In genomic region chrX:22195625-22196024, GRCm38 (mm10) we compare ENCODE assay signal across 35 mouse cellular contexts.
"Had no signal": no experiment of that assay in that cellular context is flagged by ENCODE, and none has a peak within 500 bp of the region (broad histone marks: within the 10 kb centered on the region; RNA-seq: fewer than 3 reads in every experiment).

No protein-coding gene starts in this region.

- H3K36me3 ChIP-seq: heart, embryonic 10.5 days; heart, embryonic 12.5 days; heart, embryonic 13.5 days; heart, embryonic 15.5 days; hindbrain, embryonic 10.5 days; hindbrain, embryonic 12.5 days; hindbrain, embryonic 13.5 days; hindbrain, embryonic 15.5 days; intestine, embryonic 15.5 days; kidney, embryonic 15.5 days had no signal

- H3K27me3 ChIP-seq: heart, embryonic 12.5 days; heart, embryonic 13.5 days; heart, embryonic 15.5 days; hindbrain, embryonic 12.5 days; hindbrain, embryonic 13.5 days; hindbrain, embryonic 15.5 days; intestine, embryonic 15.5 days; kidney, embryonic 15.5 days had no signal

- H3K27ac ChIP-seq: heart, embryonic 10.5 days; heart, embryonic 13.5 days; heart, embryonic 15.5 days; hindbrain, embryonic 10.5 days; hindbrain, embryonic 12.5 days; hindbrain, embryonic 13.5 days; hindbrain, embryonic 14.5 days; hindbrain, embryonic 15.5 days; hindbrain, postnatal 0 days; intestine, embryonic 15.5 days; kidney, embryonic 15.5 days; kidney, postnatal 0 days; layer of hippocampus, adult 2 months had no signal

- H3K9me3 ChIP-seq: heart, embryonic 10.5 days; heart, embryonic 12.5 days; heart, embryonic 13.5 days; heart, embryonic 15.5 days; hindbrain, embryonic 10.5 days; hindbrain, embryonic 12.5 days; hindbrain, embryonic 13.5 days; hindbrain, embryonic 15.5 days; intestine, embryonic 15.5 days; kidney, embryonic 15.5 days had no signal

- H3K4me2 ChIP-seq: heart, embryonic 11.5 days; heart, embryonic 12.5 days; heart, embryonic 13.5 days; heart, embryonic 15.5 days; hindbrain, embryonic 12.5 days; hindbrain, embryonic 13.5 days; hindbrain, embryonic 14.5 days; hindbrain, embryonic 15.5 days; intestine, embryonic 15.5 days; kidney, embryonic 15.5 days had no signal

- DNase-seq: heart, postnatal 10 days; heart, postnatal 14 days; heart, postnatal 36 days; heart, postnatal 4 days; kidney, adult 11 months; kidney, adult 18-20 months; kidney, adult 2 months; kidney, adult 8-10 months; kidney, adult 9 months; kidney, postnatal 10 days; kidney, postnatal 14 days; kidney, postnatal 25 days; kidney, postnatal 36 days; kidney, postnatal 4 days; layer of hippocampus, adult 9-11 months; layer of hippocampus, postnatal 36 days had no signal

- H3K4me3 ChIP-seq: heart, embryonic 10.5 days; heart, embryonic 12.5 days; heart, embryonic 13.5 days; heart, embryonic 15.5 days; hindbrain, embryonic 10.5 days; hindbrain, embryonic 12.5 days; hindbrain, embryonic 13.5 days; hindbrain, embryonic 15.5 days; intestine, embryonic 15.5 days; kidney, embryonic 15.5 days; layer of hippocampus, adult 2 months had no signal

- H3K4me1 ChIP-seq: heart, embryonic 10.5 days; heart, embryonic 12.5 days; heart, embryonic 13.5 days; heart, embryonic 15.5 days; hindbrain, embryonic 10.5 days; hindbrain, embryonic 12.5 days; hindbrain, embryonic 13.5 days; hindbrain, embryonic 15.5 days; intestine, embryonic 15.5 days; kidney, embryonic 15.5 days had no signal

- H3K9ac ChIP-seq: heart, embryonic 12.5 days; heart, embryonic 13.5 days; heart, embryonic 15.5 days; hindbrain, embryonic 12.5 days; hindbrain, embryonic 13.5 days; hindbrain, embryonic 14.5 days; hindbrain, embryonic 15.5 days; intestine, embryonic 15.5 days; kidney, embryonic 15.5 days had no signal

- ATAC-seq: hindbrain, embryonic 16.5 days; hindbrain, postnatal 0 days; inflammation-experienced regulatory T-cells, adult 6 months; intestine, embryonic 15.5 days; intestine, embryonic 16.5 days; intestine, postnatal 0 days had no signal
